Mouse (Mus musculus): ENCODE results near the gene Hlx. TPM values are rescaled to one million over a fixed set of nuclear protein-coding genes. Genes with fewer than 3 reads are reported as not detected.
A peak's percentile ranks its signal among the peaks of the same experiment; 100 is the strongest.

Gene Hlx
- polyA plus RNA-seq, 1 experiment from 2014 or later, result 8.7 TPM

GRCm38 (mm10) chr1:184761988-184762387 lies 29.6 kb upstream of the Hlx start:
- H3K27ac ChIP-seq (ENCODE audit: poor library complexity, severe bottlenecking), result no peak overlapping the region
- no peak overlapping the region for H3K4me3 ChIP-seq
- WGBS, result 68% methylated on average over 4 of the region's 4 CpGs
- no peaks in the 10 kb centered on the region for H3K27me3 ChIP-seq (replicated peaks)
- no peak overlapping the region for H3K9ac ChIP-seq
- no peaks in the 10 kb centered on the region for H3K4me1 ChIP-seq (replicated peaks)
- no peak overlapping the region for H3K4me2 ChIP-seq
- H3K36me3 ChIP-seq, result no peaks in the 10 kb centered on the region
- no peaks in the 10 kb centered on the region for H3K9me3 ChIP-seq (replicated peaks)
- ATAC-seq (ENCODE audit: insufficient number of reproducible peaks, low FRiP score), result no peak

DNA sequence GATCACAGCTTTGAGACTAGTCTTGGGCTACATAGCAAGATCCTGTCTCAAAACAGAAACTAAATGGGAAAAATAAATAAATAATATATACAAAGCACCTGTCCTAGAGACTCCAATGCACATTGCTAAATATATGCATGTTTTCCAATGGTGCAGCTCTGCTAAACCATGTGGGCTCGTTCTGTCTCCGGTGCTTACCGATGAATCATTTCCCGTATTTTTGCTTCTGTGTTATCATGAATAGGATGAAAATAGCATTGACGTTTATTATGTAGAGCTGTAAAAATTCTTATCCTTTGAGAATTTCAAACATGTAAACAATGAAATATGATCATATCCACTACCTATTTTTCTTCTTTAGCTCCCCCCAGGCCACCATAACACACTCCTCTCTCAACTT lies 20.3 kb upstream of the Hlx start:
- H3K36me3 ChIP-seq, result no peaks in the 10 kb centered on the region
- H3K27ac ChIP-seq (ENCODE audit: poor library complexity, severe bottlenecking), result no peak overlapping the region
- H3K4me2 ChIP-seq, result no peak overlapping the region
- peaks cover 10% of the 10 kb centered on the region for H3K4me1 ChIP-seq (replicated peaks)
- no peaks in the 10 kb centered on the region for H3K27me3 ChIP-seq (replicated peaks)
- no peak for ATAC-seq (ENCODE audit: insufficient number of reproducible peaks, low FRiP score)
- 80% methylated on average over 5 of the region's 5 CpGs for WGBS
- H3K4me3 ChIP-seq, result no peak overlapping the region
- no peak overlapping the region for H3K9ac ChIP-seq
- no peaks in the 10 kb centered on the region for H3K9me3 ChIP-seq (replicated peaks)

DNA sequence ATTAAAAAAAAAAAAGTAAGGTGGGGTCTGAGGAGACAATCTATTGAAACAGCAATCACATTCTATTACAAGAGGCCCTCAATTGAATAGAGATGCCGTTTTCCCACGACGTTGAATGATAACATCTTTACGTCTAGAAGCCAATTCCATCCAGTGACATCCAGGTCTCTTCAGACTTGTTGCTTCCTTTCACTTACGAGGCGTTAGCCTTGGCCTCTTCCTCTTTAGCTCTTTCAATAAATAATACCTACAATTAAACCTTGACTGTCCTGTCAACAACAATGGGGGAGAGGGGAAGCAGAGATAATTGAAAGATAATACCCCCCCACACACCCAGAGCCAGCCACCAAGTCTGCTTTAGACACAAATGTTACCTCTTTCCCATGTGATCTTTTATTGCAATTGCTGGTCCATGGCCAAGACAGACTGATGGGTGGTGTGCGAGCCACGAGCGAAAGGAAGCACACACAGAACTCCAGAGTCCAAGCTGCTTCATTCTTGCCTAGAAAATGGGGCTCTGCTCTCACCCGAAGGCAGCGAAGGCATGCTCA lies 17.8 kb upstream of the Hlx start:
- Histone ChIP-seq H3K4me1 (replicated peaks) (peaks cover 3% of the 10 kb centered on the region; the same call in 1 of the 2 replicates), H3K36me3 (no peaks in the 10 kb centered on the region), H3K27ac (ENCODE audit: poor library complexity, severe bottlenecking) (no peak overlapping the region), H3K9ac (no peak overlapping the region), H3K9me3 (replicated peaks) (no peaks in the 10 kb centered on the region), H3K4me3 (no peak overlapping the region), H3K4me2 (no peak overlapping the region), H3K27me3 (replicated peaks) (no peaks in the 10 kb centered on the region)
- 71% methylated on average over 11 of the region's 11 CpGs for WGBS
- no peak for ATAC-seq (ENCODE audit: insufficient number of reproducible peaks, low FRiP score)

DNA sequence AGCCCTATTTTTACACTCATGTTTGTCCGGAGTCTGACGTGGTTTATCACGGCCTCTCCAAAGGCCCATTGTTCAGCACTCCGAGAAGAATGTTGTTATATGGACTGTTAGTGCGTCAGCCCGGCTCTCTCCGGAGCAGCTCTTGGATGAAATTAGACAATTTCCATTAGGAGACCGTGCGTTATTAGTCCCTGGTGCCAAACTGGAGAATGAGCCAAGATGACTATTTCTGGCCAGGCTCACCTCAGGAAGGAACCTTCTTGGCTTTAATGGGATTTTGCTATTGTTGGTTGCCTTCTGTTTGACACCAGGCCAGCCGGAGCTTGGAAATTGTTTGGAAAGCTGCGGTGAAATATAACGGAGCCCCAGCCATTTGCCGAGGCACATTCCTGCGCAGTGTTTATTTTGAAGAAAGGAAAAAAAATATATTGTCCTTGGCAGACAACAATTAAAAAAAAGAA lies 16.3 kb upstream of the Hlx start:
- no peaks in the 10 kb centered on the region for H3K27me3 ChIP-seq (replicated peaks)
- no peak overlapping the region; the same call in 1 of the 2 replicates for H3K27ac ChIP-seq (ENCODE audit: poor library complexity, severe bottlenecking)
- H3K4me2 ChIP-seq, result peak overlapping the region; percentile 30
- H3K4me3 ChIP-seq, result no peak overlapping the region
- H3K36me3 ChIP-seq, result no peaks in the 10 kb centered on the region
- WGBS, result 47% methylated on average over 14 of the region's 14 CpGs
- H3K9ac ChIP-seq, result no peak overlapping the region
- no peaks in the 10 kb centered on the region for H3K9me3 ChIP-seq (replicated peaks)
- ATAC-seq (ENCODE audit: insufficient number of reproducible peaks, low FRiP score), result peak; percentile 66
- peaks cover 8% of the 10 kb centered on the region for H3K4me1 ChIP-seq (replicated peaks)

- no peak overlapping the region for H3K27ac ChIP-seq (ENCODE audit: poor library complexity, severe bottlenecking)
- H3K9me3 ChIP-seq (replicated peaks), result no peaks in the 10 kb centered on the region
- H3K4me3 ChIP-seq, result no peak overlapping the region
- H3K4me1 ChIP-seq (replicated peaks), result peaks cover 11% of the 10 kb centered on the region
- WGBS, result 4% methylated on average over 14 of the region's 14 CpGs
- H3K9ac ChIP-seq, result no peak overlapping the region
- peaks cover 42% of the 10 kb centered on the region for H3K27me3 ChIP-seq (replicated peaks)
- H3K4me2 ChIP-seq, result no peak overlapping the region
- 0 out of 2 replicates have a peak, but pooled peaks have one; percentile 59 for ATAC-seq (ENCODE audit: insufficient number of reproducible peaks, low FRiP score)
- H3K36me3 ChIP-seq, result no peaks in the 10 kb centered on the region
Measured at GRCm38 (mm10) chr1:184737876-184738479, 5.6 kb upstream of the Hlx start.

DNA sequence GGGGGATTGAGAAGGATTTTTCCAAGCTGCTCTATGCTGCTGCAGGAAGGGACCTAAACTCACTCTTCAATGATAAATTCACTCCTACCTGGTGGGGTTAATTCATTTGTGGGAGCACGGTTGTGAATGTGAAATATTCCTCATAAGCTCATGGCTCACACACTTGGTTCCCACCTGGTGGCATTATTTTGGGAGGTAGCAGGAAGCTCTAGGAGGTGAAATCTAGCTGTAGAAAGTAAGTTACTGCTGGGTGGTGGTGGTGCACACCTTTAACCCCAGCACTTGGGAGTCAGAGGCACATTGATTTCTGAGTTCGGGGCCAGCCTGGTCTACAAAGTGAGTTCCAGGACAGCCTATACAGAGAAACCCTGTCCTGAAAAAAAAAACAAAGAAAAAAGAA lies 4.8 kb upstream of the Hlx start:
- Histone ChIP-seq H3K36me3 (no peaks in the 10 kb centered on the region), H3K27me3 (replicated peaks) (peaks cover 47% of the 10 kb centered on the region), H3K9me3 (replicated peaks) (no peaks in the 10 kb centered on the region), H3K9ac (no peak overlapping the region), H3K4me2 (no peak overlapping the region), H3K27ac (ENCODE audit: poor library complexity, severe bottlenecking) (no peak overlapping the region), H3K4me1 (replicated peaks) (peaks cover 16% of the 10 kb centered on the region), H3K4me3 (no peak overlapping the region)
- 26% methylated on average over 2 of the region's 2 CpGs for WGBS
- no peak for ATAC-seq (ENCODE audit: insufficient number of reproducible peaks, low FRiP score)

- H3K9me3 ChIP-seq (replicated peaks), result no peaks in the 10 kb centered on the region
- peaks cover 21% of the 10 kb centered on the region for H3K4me1 ChIP-seq (replicated peaks)
- H3K9ac ChIP-seq, result no peak overlapping the region
- ATAC-seq (ENCODE audit: insufficient number of reproducible peaks, low FRiP score), result no peak
- 15% methylated on average over 5 of the region's 5 CpGs for WGBS
- no peak overlapping the region for H3K27ac ChIP-seq (ENCODE audit: poor library complexity, severe bottlenecking)
- no peak overlapping the region for H3K4me3 ChIP-seq
- H3K36me3 ChIP-seq, result no peaks in the 10 kb centered on the region
- no peak overlapping the region for H3K4me2 ChIP-seq
- peaks cover 51% of the 10 kb centered on the region for H3K27me3 ChIP-seq (replicated peaks)
Measured at GRCm38 (mm10) chr1:184736260-184736659, 3.8 kb upstream of the Hlx start.

GRCm38 (mm10) chr1:184734991-184735920 lies 2.8 kb upstream of the Hlx start:
- no peak for ATAC-seq (ENCODE audit: insufficient number of reproducible peaks, low FRiP score)
- 3% methylated on average over 25 of the region's 25 CpGs for WGBS
- no peak overlapping the region for H3K9ac ChIP-seq
- H3K36me3 ChIP-seq, result no peaks in the 10 kb centered on the region
- H3K4me2 ChIP-seq, result peak overlapping the region; percentile 91; the same call in 1 of the 2 replicates
- H3K9me3 ChIP-seq (replicated peaks), result no peaks in the 10 kb centered on the region
- peaks cover 21% of the 10 kb centered on the region for H3K4me1 ChIP-seq (replicated peaks)
- no peak overlapping the region; the same call in 1 of the 2 replicates for H3K27ac ChIP-seq (ENCODE audit: poor library complexity, severe bottlenecking)
- H3K4me3 ChIP-seq, result no peak overlapping the region
- H3K27me3 ChIP-seq (replicated peaks), result peaks cover 56% of the 10 kb centered on the region

GRCm38 (mm10) chr1:184734067-184734830 lies 1.8 kb upstream of the Hlx start:
- Histone ChIP-seq H3K4me3 (peak overlapping the region; percentile 61), H3K27me3 (replicated peaks) (peaks cover 62% of the 10 kb centered on the region), H3K9me3 (replicated peaks) (no peaks in the 10 kb centered on the region), H3K4me2 (peak overlapping the region; percentile 91), H3K27ac (ENCODE audit: poor library complexity, severe bottlenecking) (no peak overlapping the region), H3K36me3 (no peaks in the 10 kb centered on the region), H3K4me1 (replicated peaks) (peaks cover 21% of the 10 kb centered on the region), H3K9ac (peak overlapping the region; percentile 46; the same call in 1 of the 2 replicates)
- under 1% methylated on average over 27 of the region's 27 CpGs for WGBS
- ATAC-seq (ENCODE audit: insufficient number of reproducible peaks, low FRiP score), result no peak

GRCm38 (mm10) chr1:184733300-184734066 lies 1.1 kb upstream of the Hlx start:
- no peaks in the 10 kb centered on the region for H3K9me3 ChIP-seq (replicated peaks)
- no peak overlapping the region for H3K27ac ChIP-seq (ENCODE audit: poor library complexity, severe bottlenecking)
- H3K4me3 ChIP-seq, result peak overlapping the region; percentile 61
- ATAC-seq (ENCODE audit: insufficient number of reproducible peaks, low FRiP score), result no peak
- peaks cover 62% of the 10 kb centered on the region for H3K27me3 ChIP-seq (replicated peaks)
- 2% methylated on average over 28 of the region's 28 CpGs for WGBS
- H3K4me1 ChIP-seq (replicated peaks), result peaks cover 21% of the 10 kb centered on the region
- peak overlapping the region; percentile 91 for H3K4me2 ChIP-seq
- no peak overlapping the region for H3K9ac ChIP-seq
- no peaks in the 10 kb centered on the region for H3K36me3 ChIP-seq

Measured in heart, embryonic 12.5 days (tissue).